Comparison of ENCODE assay signal across 1 mouse cellular context in genomic region chr11:59425671-59426101, GRCm38 (mm10).
TF ChIP-seq lines count a peak whose summit lies in the region.

No protein-coding gene starts in this region.

TF ChIP-seq in CH12.LX, 34 proteins besides CTCF, POLR2A, EP300 and RAD21:
- no peak for TF ChIP-seq ETS1 (conservative IDR thresholded peaks at IDR 0.05; ENCODE audit: low read depth, low read length)
- TF ChIP-seq SMC3 (IDR thresholded peaks at IDR 0.05; ENCODE audit: low read depth, low read length), result peak; percentile 80
